Mouse (Mus musculus) kidney, adult 18-20 months (tissue): ENCODE measurements around the gene Lrba.

Experiments used
- DNase-seq: peaks from one replicate; pipeline ENCODE4 v3.0.0; 2021

Lrba gene

GRCm38 (mm10) chr3:86268074-86268702 is 43.7 kb downstream of the Lrba start:
- no peak for DNase-seq

DNA sequence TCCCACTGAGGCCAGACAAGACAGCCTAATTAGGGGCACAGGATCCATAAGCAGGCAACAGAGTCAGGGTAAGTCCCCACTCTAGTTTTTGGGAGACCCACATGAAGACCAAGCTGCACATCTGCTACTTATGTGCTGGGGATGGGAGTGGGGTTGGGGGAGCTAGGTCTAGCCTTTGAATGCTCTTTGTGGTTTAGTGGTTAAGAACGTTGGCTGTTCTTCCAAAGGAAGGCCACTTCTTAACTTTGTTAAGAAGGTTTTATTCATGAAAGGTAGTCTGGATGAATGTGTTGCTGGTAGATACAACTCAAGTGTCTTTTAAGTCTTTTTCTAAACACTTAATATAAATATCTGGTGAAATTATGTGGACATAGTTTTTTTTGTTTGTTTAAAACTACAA is 51.2 kb downstream of the Lrba start:
- no peak for DNase-seq

DNA sequence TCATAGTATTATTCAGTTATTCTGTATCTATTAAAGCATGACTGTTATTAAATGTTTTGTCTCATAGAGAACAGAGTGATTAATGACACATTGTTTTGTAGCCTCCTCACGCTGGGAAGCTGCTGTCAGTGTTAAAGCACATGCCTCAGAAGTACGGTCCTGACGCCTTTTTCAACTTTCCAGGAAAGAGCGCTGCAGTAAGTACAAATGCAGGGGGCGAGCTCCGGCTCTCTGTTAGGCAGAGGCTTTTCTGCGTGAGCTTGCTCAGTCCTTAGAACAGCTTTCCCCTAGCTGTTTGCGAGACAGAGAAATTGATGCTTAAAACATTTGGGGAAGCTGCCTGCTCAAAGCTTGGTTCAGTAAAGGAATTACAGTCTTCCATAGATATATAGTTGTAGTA is 66.8 kb downstream of the Lrba start:
- DNase-seq, result no peak

- DNase-seq, result no peak
Observed at GRCm38 (mm10) chr3:86294866-86295265, 70.4 kb downstream of the Lrba start.

DNA sequence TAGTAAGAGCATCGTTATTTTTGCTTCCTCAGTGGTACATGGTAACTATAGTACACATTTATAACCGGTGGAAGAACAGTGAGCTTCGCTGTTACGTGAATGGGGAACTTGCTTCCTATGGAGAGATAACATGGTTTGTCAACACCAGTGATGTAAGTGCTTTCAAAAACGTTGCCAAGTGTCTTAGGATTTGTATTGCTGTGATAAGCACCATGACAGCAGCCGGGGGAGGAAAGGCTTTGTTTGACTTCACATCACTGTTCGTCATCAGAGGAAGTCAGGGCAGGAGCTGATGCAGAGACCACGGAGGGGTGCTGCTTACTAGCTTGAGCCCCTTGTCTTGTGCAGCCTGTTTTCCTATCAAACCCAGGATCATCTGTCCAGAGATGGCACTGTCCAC is 71.7 kb downstream of the Lrba start:
- no peak for DNase-seq

DNA sequence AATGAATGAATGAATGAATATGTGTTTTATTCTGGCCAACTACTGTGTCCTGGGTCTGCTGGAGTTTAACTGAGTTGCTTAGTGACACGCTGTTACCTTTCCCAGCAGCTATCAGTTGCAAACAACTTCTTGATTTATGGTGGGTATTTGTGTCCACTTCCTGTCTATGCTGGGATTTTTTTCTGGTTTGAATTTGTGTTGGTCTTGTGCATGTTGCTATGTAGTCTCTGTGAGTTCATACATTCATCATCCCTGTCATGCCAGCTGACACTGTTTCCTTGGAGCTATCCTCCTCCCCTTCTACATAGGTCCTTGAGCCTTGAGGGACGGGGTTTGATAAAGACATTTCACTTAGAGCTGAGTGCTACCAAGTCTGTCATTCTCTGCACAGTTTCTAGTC is 84.4 kb downstream of the Lrba start:
- DNase-seq, result no peak

DNA sequence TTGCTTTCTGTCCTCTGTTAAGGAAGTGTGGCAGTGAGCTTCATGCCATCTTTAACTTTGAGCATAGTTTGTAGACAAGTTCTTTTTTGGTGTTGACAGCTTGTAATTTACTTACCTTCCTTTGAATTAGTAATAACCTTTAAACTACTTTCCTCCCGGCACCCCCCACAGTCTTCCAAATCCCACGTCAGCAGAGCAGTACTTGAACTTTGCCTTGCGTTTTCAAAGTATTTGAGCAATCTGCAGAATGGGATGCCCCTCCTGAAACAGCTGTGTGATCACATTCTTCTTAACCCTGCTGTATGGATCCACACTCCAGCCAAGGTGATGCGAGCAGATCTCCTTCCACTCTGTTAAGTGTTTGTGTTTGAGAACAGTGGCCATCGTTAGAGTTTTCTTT is 85.7 kb downstream of the Lrba start:
- DNase-seq, result no peak

GRCm38 (mm10) chr3:86311406-86311805 is 86.9 kb downstream of the Lrba start:
- no peak for DNase-seq

DNA sequence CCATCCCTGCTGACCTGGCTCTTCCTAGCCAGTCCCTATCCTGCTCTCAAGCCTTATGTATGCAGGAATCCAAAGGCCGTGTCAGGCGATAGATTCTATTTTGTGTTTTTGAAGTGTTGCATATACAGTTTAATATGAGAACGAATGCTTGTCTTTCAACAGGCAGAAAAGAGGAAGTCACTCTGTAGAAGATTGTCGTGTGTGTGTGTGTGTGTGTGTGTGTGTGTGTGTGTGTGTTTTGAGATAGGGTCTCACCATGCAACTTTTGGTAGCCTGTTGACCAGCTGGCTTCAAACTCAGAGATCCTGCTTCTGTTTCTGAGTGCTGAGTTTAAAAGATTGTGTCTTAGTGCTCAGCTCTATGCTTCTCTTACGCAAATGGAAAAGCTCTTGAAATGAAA is 93.2 kb downstream of the Lrba start:
- DNase-seq, result no peak

- no peak for DNase-seq
Observed at GRCm38 (mm10) chr3:86328531-86328930, 104.1 kb downstream of the Lrba start.

DNA sequence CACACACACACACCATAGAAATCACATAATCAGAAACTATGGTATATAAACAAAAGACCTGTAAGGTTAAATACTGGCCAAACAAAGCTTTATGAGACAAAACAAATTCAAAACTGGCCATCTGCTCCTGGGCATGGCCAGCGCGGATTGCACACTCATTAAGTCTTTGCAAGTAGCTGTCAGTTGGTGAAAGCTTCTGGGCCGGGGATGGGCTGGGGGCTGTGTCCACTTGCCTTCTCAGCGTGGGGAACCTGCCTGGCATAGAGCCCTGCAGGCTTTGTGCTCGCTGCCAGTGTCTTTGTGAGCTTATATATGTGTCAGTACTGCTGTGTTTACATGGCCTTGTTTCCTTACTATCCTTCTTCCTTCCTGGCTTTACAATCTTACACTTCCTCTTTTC is 118.8 kb downstream of the Lrba start:
- DNase-seq, result no peak

DNA sequence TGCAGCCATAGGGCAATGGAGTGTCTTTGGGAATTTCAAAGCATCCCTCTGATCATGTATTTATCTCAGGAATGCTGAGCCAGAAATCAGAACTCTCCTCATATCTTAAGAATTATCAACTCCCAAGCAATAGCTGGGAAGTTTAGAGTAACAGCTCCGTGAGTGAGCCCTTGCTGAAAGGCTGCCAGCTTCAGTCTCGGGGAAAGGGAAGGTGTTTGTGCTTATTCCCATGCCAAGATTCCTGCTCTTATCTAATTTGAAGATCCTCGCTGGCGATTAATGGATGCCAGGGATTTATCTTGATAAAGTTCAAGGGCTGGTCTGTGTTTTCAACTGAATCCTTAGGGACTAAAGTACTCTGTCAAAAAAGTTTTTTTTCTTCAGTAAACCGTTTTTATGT is 138.0 kb downstream of the Lrba start:
- DNase-seq, result no peak

DNA sequence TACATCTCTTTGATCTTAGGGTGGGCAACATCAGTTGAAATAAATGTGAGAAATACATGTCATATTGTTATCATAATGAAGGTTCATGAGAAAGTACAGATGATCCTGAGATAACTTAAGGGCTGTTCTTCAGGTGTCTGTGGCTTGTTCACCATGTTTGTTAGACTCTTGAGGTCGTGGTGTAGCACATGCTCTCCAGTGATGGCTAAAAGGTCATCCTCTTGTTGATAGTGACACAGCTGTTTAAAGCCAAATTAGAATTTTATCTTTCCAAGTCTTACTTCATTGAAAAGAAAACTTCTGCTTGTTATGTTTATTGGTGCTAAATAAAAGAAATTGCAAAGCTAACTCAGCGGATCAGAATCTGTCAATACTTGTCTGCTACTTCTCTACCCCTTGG is 147.0 kb downstream of the Lrba start:
- no peak for DNase-seq

DNA sequence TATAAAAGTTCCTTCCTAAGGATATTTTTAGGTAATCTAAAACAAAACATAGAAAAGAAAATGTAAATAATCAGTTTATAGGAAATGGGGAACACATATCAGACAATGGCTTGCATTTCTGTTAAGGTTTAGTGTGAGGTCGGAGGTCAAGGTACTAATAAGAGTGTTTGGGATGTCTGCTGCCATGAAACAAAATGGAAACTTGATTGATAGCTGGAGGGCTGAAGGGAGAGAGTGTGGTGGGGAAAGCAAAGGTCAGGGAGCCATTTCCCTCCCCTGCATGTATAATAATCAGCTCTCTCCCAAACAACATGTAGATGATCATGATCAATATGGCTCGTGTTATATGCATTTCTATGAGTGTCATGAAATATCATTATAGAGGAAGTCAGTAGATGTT is 150.8 kb downstream of the Lrba start:
- no peak for DNase-seq

GRCm38 (mm10) chr3:86382557-86382956 is 158.1 kb downstream of the Lrba start:
- DNase-seq, result no peak

DNA sequence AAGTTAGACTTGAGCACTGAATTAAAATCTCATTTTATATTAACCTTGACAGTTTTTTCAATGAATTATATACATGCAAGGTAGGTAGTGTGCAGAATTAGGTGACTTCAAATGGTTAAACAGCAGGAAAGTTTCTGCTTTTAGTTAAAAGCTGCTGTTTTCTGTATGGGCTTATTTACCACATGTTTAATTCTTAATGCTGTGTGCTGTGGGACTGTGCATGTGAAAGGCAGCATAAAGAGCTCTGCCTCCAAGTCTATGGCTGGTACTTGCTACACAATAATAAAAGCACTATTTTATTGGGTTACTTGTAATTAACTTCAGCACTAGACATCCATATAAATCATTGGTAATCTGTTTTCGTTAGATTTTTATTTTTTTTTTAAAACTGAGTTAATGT is 160.6 kb downstream of the Lrba start:
- DNase-seq, result no peak

GRCm38 (mm10) chr3:86386246-86386645 is 161.8 kb downstream of the Lrba start:
- no peak for DNase-seq

DNA sequence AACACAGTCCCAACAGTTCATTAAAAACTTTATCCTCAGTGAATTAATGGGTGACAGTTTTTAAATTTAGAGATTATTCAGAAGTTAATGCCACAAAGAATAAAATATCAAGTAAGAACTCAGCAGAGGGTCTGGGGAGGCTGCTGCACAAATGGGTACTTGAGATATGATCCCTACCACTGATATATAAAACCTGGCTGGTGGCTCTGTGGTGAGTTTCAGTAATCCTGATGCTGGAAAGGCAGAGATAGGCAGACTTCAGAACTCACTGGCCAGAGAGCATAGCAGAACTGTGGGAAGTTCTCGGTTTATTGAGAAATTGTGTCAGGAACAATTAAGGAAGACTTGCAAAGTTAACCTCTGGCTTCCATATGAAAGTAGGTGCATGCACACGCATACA is 199.3 kb downstream of the Lrba start:
- DNase-seq, result no peak

DNA sequence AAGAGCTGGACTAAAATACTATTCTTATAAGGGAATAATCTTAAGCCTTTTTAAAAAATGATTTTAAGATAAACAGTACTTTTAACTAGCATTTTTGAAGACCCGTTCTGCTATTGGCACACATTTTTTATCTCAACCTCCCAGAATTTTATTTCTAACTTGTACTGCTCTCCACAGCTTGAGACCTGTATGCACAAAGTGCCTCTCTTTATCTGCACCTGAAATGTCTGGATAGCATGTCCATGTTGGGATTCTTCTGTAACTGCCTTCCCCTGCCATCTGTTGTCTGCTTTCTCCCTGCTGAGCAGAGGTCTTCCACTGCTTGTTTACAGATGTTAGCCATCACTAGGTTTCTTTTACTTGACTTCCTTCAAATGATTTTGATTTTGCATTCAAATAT is 202.3 kb downstream of the Lrba start:
- DNase-seq, result no peak

DNA sequence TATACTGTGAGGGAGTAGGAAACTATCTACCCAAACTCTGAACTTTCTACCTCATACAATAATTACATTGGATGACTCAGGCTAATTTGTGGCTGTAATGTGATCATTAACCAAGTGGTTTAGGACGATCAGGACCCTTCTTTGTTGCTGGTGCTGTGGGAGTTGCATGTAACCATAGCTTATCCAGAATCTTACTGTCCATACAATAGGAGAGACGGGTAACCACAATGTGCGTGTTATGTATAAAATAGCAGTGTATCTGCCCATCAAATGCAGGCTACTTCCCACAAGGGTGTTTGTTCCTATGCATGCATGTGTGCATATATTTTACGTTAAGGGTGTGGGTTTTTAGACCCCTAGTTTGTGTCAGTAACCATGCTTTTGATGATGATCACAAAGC is 219.0 kb downstream of the Lrba start:
- DNase-seq, result no peak

DNA sequence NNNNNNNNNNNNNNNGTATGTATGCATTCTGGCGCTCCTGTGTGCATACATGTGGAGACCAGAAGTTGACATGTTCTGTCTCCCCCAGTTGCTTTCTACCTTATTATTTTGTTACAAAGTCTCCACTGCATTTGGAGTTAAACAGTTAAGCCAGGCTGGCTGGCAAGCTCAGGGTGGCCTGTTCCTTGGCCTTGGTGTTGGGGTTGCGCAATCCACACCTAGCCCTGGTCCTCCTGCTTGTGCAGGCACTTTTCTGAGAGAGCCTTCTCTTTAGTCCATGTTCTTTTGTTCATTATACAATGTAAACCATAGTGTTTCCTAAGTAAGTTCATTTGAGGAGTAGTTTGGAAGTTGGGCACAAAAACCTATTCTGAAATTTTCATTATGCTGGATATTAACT is 226.7 kb downstream of the Lrba start:
- DNase-seq, result no peak

- no peak for DNase-seq
Observed at GRCm38 (mm10) chr3:86461582-86461981, 237.1 kb downstream of the Lrba start.

- DNase-seq, result no peak
Observed at GRCm38 (mm10) chr3:86489992-86490391, 265.5 kb downstream of the Lrba start.

DNA sequence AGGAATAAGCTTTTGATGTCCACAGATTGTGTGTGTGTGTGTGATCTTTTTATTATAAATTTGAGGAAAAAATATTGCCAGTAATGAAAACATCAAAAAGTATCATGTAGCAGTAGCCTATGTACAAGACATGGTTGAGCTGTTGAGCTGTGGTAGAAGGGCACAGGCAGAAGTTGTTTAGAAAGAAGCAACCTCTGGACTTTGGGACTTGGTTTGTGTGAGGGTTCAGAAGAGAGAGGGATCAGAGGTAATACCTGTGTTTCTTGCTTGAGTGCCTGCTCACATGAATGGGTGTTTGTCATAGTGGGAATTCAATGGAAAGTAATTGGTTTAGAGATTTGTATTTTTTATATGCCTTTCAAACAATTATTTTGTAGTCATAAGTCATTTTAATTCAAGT is 276.1 kb downstream of the Lrba start:
- no peak for DNase-seq

DNA sequence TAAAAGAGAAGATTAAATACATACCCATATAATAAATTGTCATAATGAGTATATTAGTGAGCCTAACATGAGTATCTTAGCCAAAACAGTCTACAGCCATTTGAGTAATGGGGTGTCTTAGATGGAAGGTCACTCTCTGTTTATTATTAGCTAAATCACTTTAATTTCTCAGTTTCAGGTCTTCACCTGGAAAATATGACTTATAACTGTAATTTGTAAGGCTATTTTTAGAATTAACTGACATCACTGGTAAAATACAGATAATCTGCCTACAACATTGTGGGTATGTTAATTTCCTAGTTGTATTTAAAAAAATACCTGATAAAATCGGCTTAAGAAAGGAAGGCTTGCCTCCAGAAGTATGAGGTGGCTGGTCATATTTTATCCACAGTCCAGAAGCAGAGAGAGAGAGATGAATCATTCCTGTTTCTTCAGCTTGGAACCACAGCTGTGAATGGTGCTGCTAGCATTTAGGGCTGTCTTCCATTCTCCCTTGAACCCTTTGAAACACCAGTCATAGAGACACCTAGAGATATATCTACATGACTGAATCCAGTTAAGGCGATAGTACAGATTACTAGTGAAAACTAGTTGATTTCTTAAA is 294.1 kb downstream of the Lrba start:
- no peak for DNase-seq
